Mouse (Mus musculus): ENCODE measurements around the gene Rab4a.

DNA sequence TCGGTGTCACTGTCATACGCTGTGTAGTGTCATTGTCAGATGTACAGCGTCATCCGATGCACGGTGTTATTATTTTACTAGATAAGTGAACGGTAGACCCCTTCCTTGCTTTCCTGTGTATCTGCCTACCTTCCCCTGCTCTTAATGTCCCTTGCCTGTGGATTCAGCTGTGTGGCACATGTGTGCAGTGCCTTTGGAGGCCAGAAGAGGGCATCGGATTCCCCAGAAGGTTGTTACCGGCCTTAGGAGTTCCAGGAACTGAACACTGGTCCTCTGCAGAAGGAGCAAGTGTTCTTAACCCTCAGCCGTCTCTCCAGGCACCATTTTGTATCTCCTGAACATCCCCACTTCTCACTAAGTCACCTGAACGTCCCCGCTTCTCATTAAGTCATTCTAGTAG lies 12.0 kb downstream of the Rab4a start:
- TF ChIP-seq CTCF (IDR thresholded peaks at IDR 0.05; ENCODE audit: low read depth) (peak; percentile 51), EP300 (IDR thresholded peaks at IDR 0.05; ENCODE audit: low read depth) (no peak)
